Comparison of ENCODE assay signal across 15 mouse cellular contexts in the genomic region with DNA sequence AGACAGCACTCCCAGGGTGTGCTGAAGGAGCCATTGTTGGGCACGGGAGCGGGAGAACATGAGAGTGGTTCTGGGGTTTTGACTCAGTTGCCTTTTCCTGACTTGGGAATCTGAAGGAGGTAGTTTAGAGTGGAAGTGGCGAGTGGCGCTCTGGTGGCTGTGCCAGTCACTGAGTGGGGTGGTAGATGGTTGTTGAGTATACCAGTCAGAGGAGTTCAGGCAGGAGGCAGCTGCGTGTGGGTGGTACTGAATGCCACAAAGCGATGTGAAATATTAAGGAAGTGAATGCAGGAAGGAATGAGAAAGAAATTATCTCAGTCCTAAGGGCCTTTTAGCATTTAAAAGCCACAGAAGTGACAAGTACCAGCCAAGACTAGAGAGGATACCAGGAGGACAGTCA.
"Had no signal": no experiment of that assay in that cellular context is flagged by ENCODE, and none has a peak within 500 bp of the region (broad histone marks: within the 10 kb centered on the region; RNA-seq: fewer than 3 reads in every experiment).

No protein-coding gene starts in this region.

- ATAC-seq: midbrain, embryonic 13.5 days; midbrain, embryonic 15.5 days had no signal

- H3K4me1 ChIP-seq: midbrain, embryonic 13.5 days; midbrain, embryonic 15.5 days; neural tube, embryonic 12.5 days had no signal

- H3K4me3 ChIP-seq: megakaryocyte, embryonic 14.5 days; midbrain, embryonic 13.5 days; midbrain, embryonic 15.5 days; neural tube, embryonic 12.5 days had no signal

- DNase-seq: lung, adult 18-20 months; lung, embryonic 14.5 days; lung, postnatal 10 days; retina, postnatal 1 day; right cerebral cortex, postnatal 14 days; right cerebral cortex, postnatal 4 days; spleen, adult 18-20 months; thymus, adult 18-20 months; thymus, postnatal 14 days; thymus, postnatal 36 days had no signal

- H3K27ac ChIP-seq: macrophage; midbrain, embryonic 13.5 days; midbrain, embryonic 15.5 days; neural tube, embryonic 12.5 days had no signal
